ENCODE assay signal across 21 mouse cellular contexts in the genomic region with DNA sequence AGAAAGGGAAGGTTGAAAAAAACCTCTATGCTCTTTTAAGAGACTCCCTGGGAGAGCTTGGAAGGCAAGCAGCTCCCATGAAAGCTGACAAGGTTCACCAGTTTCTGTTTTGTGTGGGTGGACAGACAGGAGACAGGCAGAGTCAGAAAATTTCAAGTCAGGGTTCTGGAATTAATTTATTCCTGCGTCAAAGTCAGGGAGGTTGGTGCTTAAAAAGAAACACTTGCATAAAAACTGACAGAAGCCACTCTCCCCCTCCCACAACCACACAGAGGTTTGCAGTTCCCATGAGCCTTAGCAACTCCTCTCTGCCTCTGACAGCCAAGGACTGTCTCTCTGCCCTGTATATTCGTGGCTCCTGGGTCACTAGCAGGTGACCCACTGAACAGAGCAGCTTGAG. TPM values are rescaled to one million over a fixed set of nuclear protein-coding genes. Genes with fewer than 3 reads are reported as not detected.
DNase-seq lines count a peak whose midpoint lies in the region; ATAC-seq and TF ChIP-seq lines count a peak whose summit lies in the region.
"Had no signal": no experiment of that assay in that cellular context is flagged by ENCODE, and none has a peak within 500 bp of the region (broad histone marks: within the 10 kb centered on the region; RNA-seq: fewer than 3 reads in every experiment).

No protein-coding gene starts in this region.

- H3K27ac ChIP-seq in kidney, embryonic 14.5 days (ENCODE audit: low read depth, low read length): no peak overlapping the region
- peak overlapping the region; percentile 28; the same call in 1 of the 2 replicates for H3K27ac ChIP-seq in layer of hippocampus, adult 2 months
- no peak overlapping the region for H3K27ac ChIP-seq in embryonic facial prominence, embryonic 14.5 days (replicated peaks; ENCODE audit: low read depth, low read length)
- H3K27ac ChIP-seq: embryonic facial prominence, embryonic 13.5 days; forebrain, embryonic 10.5 days; hindbrain, embryonic 10.5 days; hindbrain, embryonic 14.5 days had no signal

- no peaks in the 10 kb centered on the region for H3K36me3 ChIP-seq in kidney, embryonic 14.5 days (ENCODE audit: control insufficient read depth, insufficient read depth, low read length)
- no peaks in the 10 kb centered on the region for H3K36me3 ChIP-seq in embryonic facial prominence, embryonic 14.5 days (ENCODE audit: control insufficient read depth, insufficient read depth, low read length)
- H3K36me3 ChIP-seq: embryonic facial prominence, embryonic 13.5 days; forebrain, embryonic 10.5 days; heart, embryonic 12.5 days; hindbrain, embryonic 10.5 days had no signal

- H3K9ac ChIP-seq in kidney, embryonic 14.5 days (ENCODE audit: low read depth, low read length): no peak overlapping the region
- H3K9ac ChIP-seq in embryonic facial prominence, embryonic 14.5 days (ENCODE audit: low read depth, low read length): no peak overlapping the region
- H3K9ac ChIP-seq: embryonic facial prominence, embryonic 13.5 days; heart, embryonic 12.5 days; hindbrain, embryonic 14.5 days had no signal

- ATAC-seq in kidney, embryonic 14.5 days (ENCODE audit: low FRiP score, low TSS enrichment): no peak
- ATAC-seq in embryonic facial prominence, embryonic 14.5 days (ENCODE audit: low read depth): no peak
- no peak for ATAC-seq in inflammation-experienced regulatory T-cells, adult 6 months
- ATAC-seq: forebrain, embryonic 14.5 days had no signal

- H3K9me3 ChIP-seq in kidney, embryonic 14.5 days (ENCODE audit: control insufficient read depth, low read length): no peaks in the 10 kb centered on the region
- no peaks in the 10 kb centered on the region for H3K9me3 ChIP-seq in embryonic facial prominence, embryonic 14.5 days (ENCODE audit: control insufficient read depth, low read length)
- H3K9me3 ChIP-seq: embryonic facial prominence, embryonic 13.5 days; forebrain, embryonic 10.5 days; heart, embryonic 12.5 days; hindbrain, embryonic 10.5 days had no signal

- no peaks in the 10 kb centered on the region for H3K4me1 ChIP-seq in kidney, embryonic 14.5 days (ENCODE audit: control insufficient read depth, insufficient read depth, low read length)
- H3K4me1 ChIP-seq in embryonic facial prominence, embryonic 14.5 days (ENCODE audit: control insufficient read depth, insufficient read depth, low read length): no peaks in the 10 kb centered on the region
- H3K4me1 ChIP-seq: forebrain, embryonic 10.5 days; heart, embryonic 12.5 days had no signal

- peak; percentile 10 for DNase-seq in kidney, adult 18-20 months
- DNase-seq in layer of hippocampus, adult 2 months (ENCODE audit: low spot score in 2 of 2): no peak
- no peak for DNase-seq in layer of hippocampus, postnatal 25 days (ENCODE audit: extremely low spot score in 1 of 2, low spot score in 1 of 2)
- peak; percentile 11 for DNase-seq in embryonic facial prominence, embryonic 14.5 days (ENCODE audit: low spot score)
- DNase-seq in kidney, postnatal 14 days: peak; percentile 7
- no peak for DNase-seq in adrenal gland, adult (ENCODE audit: inconsistent age in 2 of 2, low spot score in 1 of 2)
- DNase-seq: adrenal gland, adult 8-10 months; adrenal gland, postnatal 36 days; cerebellum, adult 11 months; cerebellum, adult 8-10 months; cerebellum, postnatal 14 days; embryo, embryonic 11 days; gastrocnemius, postnatal 10 days had no signal

- no peak for TF ChIP-seq CTCF in layer of hippocampus, adult 2 months (conservative IDR thresholded peaks at IDR 0.05)

- no peak overlapping the region for H3K4me2 ChIP-seq in kidney, embryonic 14.5 days (replicated peaks; ENCODE audit: low read depth, low read length)
- no peak overlapping the region for H3K4me2 ChIP-seq in embryonic facial prominence, embryonic 14.5 days (ENCODE audit: low read depth, low read length)
- H3K4me2 ChIP-seq: embryonic facial prominence, embryonic 13.5 days; heart, embryonic 12.5 days; hindbrain, embryonic 14.5 days had no signal

- no peaks in the 10 kb centered on the region for H3K27me3 ChIP-seq in kidney, embryonic 14.5 days (ENCODE audit: control insufficient read depth, insufficient read depth, low read length)
- H3K27me3 ChIP-seq in embryonic facial prominence, embryonic 14.5 days (replicated peaks; ENCODE audit: control insufficient read depth, insufficient read depth, low read length): no peaks in the 10 kb centered on the region
- H3K27me3 ChIP-seq: embryonic facial prominence, embryonic 13.5 days; heart, embryonic 12.5 days had no signal

- WGBS in kidney, embryonic 14.5 days: 17% methylated on average over 2 of the region's 2 CpGs
- 7% methylated on average over 2 of the region's 2 CpGs for WGBS in embryonic facial prominence, embryonic 14.5 days

- no peak overlapping the region for H3K4me3 ChIP-seq in kidney, embryonic 14.5 days (ENCODE audit: low read length)
- no peak overlapping the region for H3K4me3 ChIP-seq in layer of hippocampus, adult 2 months
- H3K4me3 ChIP-seq in embryonic facial prominence, embryonic 14.5 days (ENCODE audit: low read depth, low read length): no peak overlapping the region
- H3K4me3 ChIP-seq: embryonic facial prominence, embryonic 13.5 days; forebrain, embryonic 10.5 days; heart, embryonic 12.5 days; hindbrain, embryonic 10.5 days had no signal

RNA-seq across cellular contexts. Expression of gene Mrpl3, which starts 42.3 kb away (rescaled TPM):
- polyA plus RNA-seq in kidney, embryonic 14.5 days (2014; fragmentation: Nextera tagmentation; extraction: Ambion mirVana): 95.8 and 127 TPM in 2 replicates
- total RNA-seq in layer of hippocampus, adult 2 months (2021): 10 to 100 TPM; 76.3 to 78.7 TPM
- total RNA-seq in layer of hippocampus, postnatal 25 days (2021): 10 to 100 TPM; 72.7 to 83.1 TPM
- polyA plus RNA-seq in embryonic facial prominence, embryonic 14.5 days (2014; fragmentation: Nextera tagmentation; extraction: Ambion mirVana): 96.6 and 112 TPM in 2 replicates
- 10 to 100 TPM; 25.1 to 28.2 (median 27.8) TPM for polyA plus RNA-seq in inflammation-experienced regulatory T-cells, adult 6 months (2017; shearing (Covaris generic))

Comparison
In these comparisons a context has a peak if more than half of its experiments do, and no peak if none do; other contexts are left out.
1. DNase-seq: peak in kidney, adult 18-20 months (single experiment), embryonic facial prominence, embryonic 14.5 days (single experiment) and kidney, postnatal 14 days (single experiment); none in layer of hippocampus, adult 2 months (0 of 2), layer of hippocampus, postnatal 25 days (0 of 2) and adrenal gland, adult (0 of 2).